Mouse (Mus musculus) CH12.LX (cell line): ENCODE measurements at regions not wholly inside any gene's neighbourhood (a gene's known extent, or its start where the extent isn't known, plus 50 kb on each side); places are given as distances from the start of the nearest gene placed in this dataset.

Experiments used
- DNase-seq: peaks from one replicate; pipeline ENCODE4 v3.0.0-alpha.2; 2013; ENCODE audit errors: extremely low read depth
- H3K27ac ChIP-seq: 2 replicates; pipeline ENCODE4 v1.5.1; 2012; ENCODE audit warnings: low read depth, mild to moderate bottlenecking, control low read depth, moderate library complexity; ENCODE audit not compliant: insufficient read depth
- H3K27me3 ChIP-seq: replicated peaks from 2 replicates; pipeline ENCODE3; 2012; ENCODE audit warnings: inconsistent platforms
- H3K36me3 ChIP-seq, 2 experiments: replicated peaks in 1 of 2; 2 replicates each; pipeline versions ENCODE3 to v1.6.1; 2012; ENCODE audit warnings: inconsistent platforms in 1 of 2, low read length in 1 of 2, mild to moderate bottlenecking in 1 of 2, mixed read lengths in 1 of 2, moderate library complexity in 1 of 2; ENCODE audit not compliant: control insufficient read depth in 1 of 2, insufficient read depth in 1 of 2
- H3K4me1 ChIP-seq, 2 experiments: 2 replicates each; pipeline ENCODE4 v1.6.1; 2012; ENCODE audit warnings: inconsistent platforms in 1 of 2, moderate library complexity in 1 of 2; ENCODE audit not compliant: insufficient read depth in 2 of 2, control insufficient read depth in 1 of 2
- H3K4me2 ChIP-seq: 2 replicates; pipeline ENCODE4 v1.6.1; 2012; ENCODE audit warnings: low read depth, mild to moderate bottlenecking, control low read depth; ENCODE audit not compliant: poor library complexity, insufficient read depth, severe bottlenecking
- H3K4me3 ChIP-seq, 3 experiments: fragments of 150-350 bp in 1 of 3; sonication (generic) in 1 of 3; replicated peaks in 1 of 3; 2 replicates each; pipeline versions ENCODE3 to v1.5.1; 2011 to 2012; ENCODE audit warnings: low read depth in 2 of 3, low read length in 2 of 3, mild to moderate bottlenecking in 2 of 3, moderate library complexity in 2 of 3, control low read depth in 1 of 3, improper control_type of control experiment in 1 of 3, inconsistent platforms in 1 of 3, mixed read lengths in 1 of 3; ENCODE audit not compliant: poor library complexity in 1 of 3
- H3K79me2 ChIP-seq: replicated peaks from 2 replicates; pipeline ENCODE4 v1.6.1; 2012; ENCODE audit warnings: mild to moderate bottlenecking, moderate library complexity; ENCODE audit not compliant: control insufficient read depth, poor library complexity, insufficient read depth, severe bottlenecking; ENCODE audit errors: extremely low read depth
- H3K9ac ChIP-seq: 2 replicates; pipeline ENCODE4 v1.6.1; 2012; ENCODE audit warnings: low read depth, mild to moderate bottlenecking, control low read depth, moderate library complexity; ENCODE audit not compliant: insufficient read depth
- H3K9me3 ChIP-seq: replicated peaks from 2 replicates; pipeline ENCODE3; 2012; ENCODE audit warnings: low read length, inconsistent platforms, mixed read lengths
- CHD2 ChIP-seq: IDR thresholded peaks from 2 replicates; pipeline ENCODE4 v1.6.1; 2011; ENCODE audit warnings: low read length, improper control_type of control experiment
- CTCF ChIP-seq, 2 experiments: IDR thresholded peaks in 1 of 2; conservative IDR thresholded peaks in 1 of 2; 2 replicates each; pipeline ENCODE4 v1.5.1; 2011 to 2012; ENCODE audit warnings: low read depth in 2 of 2, low read length in 2 of 2, improper control_type of control experiment in 1 of 2, inconsistent platforms in 1 of 2, mild to moderate bottlenecking in 1 of 2, moderate library complexity in 1 of 2
- EP300 ChIP-seq: IDR thresholded peaks from 2 replicates; pipeline ENCODE4 v1.6.1; 2011; ENCODE audit warnings: low read length, improper control_type of control experiment
- GABPA ChIP-seq: IDR thresholded peaks from 2 replicates; pipeline ENCODE4 v1.6.1; 2012; ENCODE audit warnings: low read depth, low read length, improper control_type of control experiment, inconsistent platforms; ENCODE audit not compliant: insufficient replicate concordance
- JUN ChIP-seq: IDR thresholded peaks from 2 replicates; pipeline ENCODE4 v1.6.1; 2011; ENCODE audit warnings: low read depth, mild to moderate bottlenecking, low read length, improper control_type of control experiment, moderate library complexity; ENCODE audit not compliant: insufficient read depth
- KAT2A ChIP-seq: IDR thresholded peaks from 2 replicates; pipeline ENCODE4 v1.6.1; 2012; ENCODE audit warnings: low read length, improper control_type of control experiment, inconsistent platforms; ENCODE audit not compliant: insufficient replicate concordance
- MAX ChIP-seq: IDR thresholded peaks from 2 replicates; pipeline ENCODE4 v1.6.1; 2011; ENCODE audit warnings: low read length, improper control_type of control experiment
- MXI1 ChIP-seq: IDR thresholded peaks from 2 replicates; pipeline ENCODE4 v1.6.1; 2011; ENCODE audit warnings: mild to moderate bottlenecking, low read depth, low read length, improper control_type of control experiment
- NRF1 ChIP-seq: IDR thresholded peaks from 2 replicates; pipeline ENCODE4 v1.6.1; 2014; ENCODE audit warnings: low read depth, mild to moderate bottlenecking, inconsistent platforms, low read length, improper control_type of control experiment, moderate library complexity
- PAX5 ChIP-seq: IDR thresholded peaks from 2 replicates; pipeline ENCODE4 v1.6.1; 2012; ENCODE audit warnings: low read length, inconsistent platforms, mixed read lengths
- POLR2A ChIP-seq: IDR thresholded peaks from 2 replicates; pipeline ENCODE4 v1.6.1; 2011; ENCODE audit warnings: low read depth, mild to moderate bottlenecking, improper control_type of control experiment, low read length
- POLR2AphosphoS2 ChIP-seq: IDR thresholded peaks from 2 replicates; pipeline ENCODE4 v1.6.1; 2011; ENCODE audit warnings: low read depth, low read length, improper control_type of control experiment
- RAD21 ChIP-seq: IDR thresholded peaks from 2 replicates; pipeline ENCODE4 v1.6.1; 2011; ENCODE audit warnings: low read depth, mild to moderate bottlenecking, low read length, improper control_type of control experiment, moderate library complexity
- SIN3A ChIP-seq: IDR thresholded peaks from 2 replicates; pipeline ENCODE4 v1.6.1; 2012; ENCODE audit warnings: low read length, improper control_type of control experiment, inconsistent platforms
- SMC3 ChIP-seq: IDR thresholded peaks from 2 replicates; pipeline ENCODE4 v1.6.1; 2011; ENCODE audit warnings: low read depth, low read length, improper control_type of control experiment
- TCF12 ChIP-seq: IDR thresholded peaks from 2 replicates; pipeline ENCODE4 v1.6.1; 2014; ENCODE audit warnings: low read depth, mild to moderate bottlenecking, inconsistent platforms, low read length, improper control_type of control experiment
- UBTF ChIP-seq: IDR thresholded peaks from 2 replicates; pipeline ENCODE4 v1.6.1; 2012; ENCODE audit warnings: low read depth, mild to moderate bottlenecking, inconsistent platforms, low read length, improper control_type of control experiment, moderate library complexity
- ZKSCAN1 ChIP-seq: IDR thresholded peaks from 2 replicates; pipeline ENCODE4 v1.6.1; 2012; ENCODE audit warnings: low read depth, inconsistent platforms, low read length, improper control_type of control experiment, borderline replicate concordance
- dilution Hi-C: fragments of 300-500 bp; cut with MboI; formaldehyde crosslinking; loops from 2 replicates; pipeline ENCODE4 v1.14.3; 2020; ENCODE audit warnings: low sequenced_read_pairs; ENCODE audit not compliant: extremely low pct_unique_long_range_greater_than_20kb, extremely low pct_ligation_motif_present
- in situ Hi-C: fragments of 300-500 bp; cut with MboI; formaldehyde crosslinking; loops from 3 replicates; pipeline ENCODE4 v1.14.3; 2019; ENCODE audit warnings: low sequenced_read_pairs, low pct_ligation_motif_present, low pct_unique_long_range_greater_than_20kb, mixed read lengths

DNA sequence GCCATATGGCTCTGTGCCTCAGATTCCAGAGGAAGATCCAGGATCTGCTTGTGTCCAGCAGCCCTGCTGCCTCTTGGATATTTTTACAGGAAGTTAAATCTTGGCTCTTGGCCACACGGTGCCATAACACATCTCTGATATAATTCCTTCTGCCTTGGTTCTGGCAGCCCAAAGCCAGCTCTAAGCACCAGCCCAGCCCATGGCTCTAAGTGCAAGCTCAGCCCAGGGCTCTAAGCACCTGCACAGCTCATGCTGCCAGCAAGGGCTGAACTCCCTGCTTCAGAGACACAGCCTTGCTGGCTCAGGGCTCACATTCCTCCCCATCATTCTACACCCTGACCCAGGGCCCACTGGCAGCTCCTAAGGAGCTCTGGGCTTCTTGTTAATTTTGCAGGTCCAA lies 415.3 kb downstream of the Plekhb2 start:
- Histone ChIP-seq H3K79me2 (no peaks in the 10 kb centered on the region), H3K27ac (no peak overlapping the region), H3K4me1 (no peaks in the 10 kb centered on the region), H3K4me2 (no peak overlapping the region), H3K27me3 (no peaks in the 10 kb centered on the region), H3K9ac (no peak overlapping the region), H3K4me3 (no peak overlapping the region), H3K9me3 (no peaks in the 10 kb centered on the region), H3K36me3 (no peaks in the 10 kb centered on the region)
- dilution Hi-C loops = no loop called here
- in situ Hi-C loops = loop anchor here (25.0 kb wide), 1 partner anchor 378 kb away; no protein-coding TSS in a partner anchor
- no peak for DNase-seq
- TF ChIP-seq KAT2A (no peak), POLR2A (no peak), MXI1 (no peak), SIN3A (no peak), JUN (no peak), GABPA (no peak), CHD2 (no peak), TCF12 (no peak)
- TF ChIP-seq, all 38 proteins: peak for 0

DNA sequence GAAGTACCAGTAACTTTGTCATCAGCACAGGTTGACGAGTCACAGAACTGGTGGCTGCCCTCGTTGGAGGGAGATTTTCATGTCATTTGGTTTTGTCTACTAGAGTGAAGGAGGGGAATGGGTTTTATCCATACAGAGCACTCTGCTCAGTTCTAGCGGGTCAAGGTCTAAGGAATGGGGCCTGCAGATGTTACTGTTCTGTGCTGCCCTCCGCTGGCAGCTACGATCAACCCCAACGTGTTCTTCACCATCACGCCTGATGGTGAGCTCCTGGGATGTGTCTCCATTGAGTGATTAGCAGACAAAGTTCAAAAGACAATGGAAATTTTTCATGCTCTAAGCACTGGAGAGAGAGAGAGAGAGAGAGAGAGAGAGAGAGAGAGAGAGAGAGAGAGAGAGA lies 416.9 kb downstream of the Plekhb2 start:
- no peak overlapping the region for H3K4me2 ChIP-seq
- H3K27me3 ChIP-seq = no peaks in the 10 kb centered on the region
- no peak overlapping the region for H3K4me3 ChIP-seq
- no peaks in the 10 kb centered on the region for H3K79me2 ChIP-seq
- no peaks in the 10 kb centered on the region for H3K9me3 ChIP-seq
- no peak for TF ChIP-seq TCF12
- TF ChIP-seq EP300 = no peak
- TF ChIP-seq POLR2AphosphoS2 = no peak
- TF ChIP-seq ZKSCAN1 = no peak
- TF ChIP-seq PAX5 = no peak
- TF ChIP-seq UBTF = no peak
- peak; percentile 56 for TF ChIP-seq SMC3
- TF ChIP-seq MAX = no peak
- TF ChIP-seq RAD21 = peak; percentile 65
- TF ChIP-seq NRF1 = no peak
- TF ChIP-seq CTCF (conservative IDR thresholded peaks at IDR 0.05 in 1 of 2, IDR thresholded peaks at IDR 0.05 in 1 of 2; ENCODE audit: low read depth in 2 of 2, low read length in 2 of 2) = peak in 1 of 2 experiments; percentile 68; a peak in 2 of 4 replicates
- peak; percentile 22 for DNase-seq
- in situ Hi-C loops = loop anchor here (25.0 kb wide), 1 partner anchor 379 kb away; no protein-coding TSS in a partner anchor
- no peak overlapping the region for H3K27ac ChIP-seq
- no peaks in the 10 kb centered on the region for H3K4me1 ChIP-seq
- dilution Hi-C loops = no loop called here
- H3K9ac ChIP-seq = no peak overlapping the region
- H3K36me3 ChIP-seq = no peaks in the 10 kb centered on the region
